ENCODE assay signal across 26 mouse cellular contexts in the genomic region with DNA sequence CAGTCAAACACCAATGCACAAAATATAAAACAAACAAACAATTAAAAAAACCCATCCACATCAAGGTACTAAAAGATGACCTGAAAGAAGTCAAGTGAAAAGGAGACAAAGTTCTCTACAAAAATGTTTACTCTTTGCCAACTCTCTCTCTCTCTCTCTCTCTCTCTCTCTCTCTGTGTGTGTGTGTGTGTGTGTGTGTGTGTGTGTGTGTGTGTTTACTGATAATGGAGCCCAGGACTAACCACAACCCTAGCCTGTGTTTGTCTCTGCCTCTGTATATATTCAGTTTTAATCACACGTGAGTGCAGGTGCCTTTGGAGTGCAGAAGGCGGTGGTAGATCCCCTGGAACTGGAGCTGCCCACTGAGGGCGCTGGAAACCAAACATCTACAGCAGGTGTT. TPM values are rescaled to one million over a fixed set of nuclear protein-coding genes. Genes with fewer than 3 reads are reported as not detected.
DNase-seq lines count a peak whose midpoint lies in the region; ATAC-seq lines count a peak whose summit lies in the region.
"Had no signal": no experiment of that assay in that cellular context is flagged by ENCODE, and none has a peak within 500 bp of the region (broad histone marks: within the 10 kb centered on the region; RNA-seq: fewer than 3 reads in every experiment).

No protein-coding gene starts in this region.

- 49% methylated on average over 3 of the region's 3 CpGs for WGBS in liver, embryonic 11.5 days
- WGBS in embryonic facial prominence, embryonic 10.5 days, result 82% methylated on average over 3 of the region's 3 CpGs
- 23% methylated on average over 3 of the region's 3 CpGs for WGBS in liver, embryonic 15.5 days (ENCODE audit: insufficient replicate concordance)
- WGBS in heart, embryonic 10.5 days, result 77% methylated on average over 3 of the region's 3 CpGs
- 83% methylated on average over 3 of the region's 3 CpGs for WGBS in kidney, embryonic 16.5 days

- no peak overlapping the region for H3K4me2 ChIP-seq in liver, embryonic 11.5 days
- no peak overlapping the region for H3K4me2 ChIP-seq in liver, embryonic 15.5 days
- H3K4me2 ChIP-seq in kidney, embryonic 16.5 days (replicated peaks; ENCODE audit: low read depth, low read length), result no peak overlapping the region
- H3K4me2 ChIP-seq: embryonic facial prominence, embryonic 13.5 days; forebrain, embryonic 13.5 days; hindbrain, embryonic 13.5 days had no signal

- peaks cover 50% of the 10 kb centered on the region for H3K36me3 ChIP-seq in liver, embryonic 11.5 days (ENCODE audit: control insufficient read depth, insufficient read depth, low read length)
- peaks cover 84% of the 10 kb centered on the region for H3K36me3 ChIP-seq in embryonic facial prominence, embryonic 10.5 days (replicated peaks)
- peaks cover 63% of the 10 kb centered on the region for H3K36me3 ChIP-seq in liver, embryonic 15.5 days (replicated peaks)
- peaks cover 81% of the 10 kb centered on the region for H3K36me3 ChIP-seq in heart, embryonic 10.5 days
- H3K36me3 ChIP-seq in kidney, embryonic 16.5 days (ENCODE audit: insufficient read depth, low read length), result peaks cover 73% of the 10 kb centered on the region

- ATAC-seq in liver, embryonic 11.5 days (replicated peaks; ENCODE audit: low FRiP score), result no peak
- no peak for ATAC-seq in liver, embryonic 15.5 days (ENCODE audit: insufficient read depth)
- ATAC-seq in kidney, embryonic 16.5 days (ENCODE audit: low FRiP score, low TSS enrichment), result no peak
- ATAC-seq: forebrain, embryonic 13.5 days; forebrain, embryonic 16.5 days; hindbrain, embryonic 16.5 days had no signal

- H3K9ac ChIP-seq in liver, embryonic 11.5 days (ENCODE audit: low read depth, low read length), result no peak overlapping the region
- H3K9ac ChIP-seq in liver, embryonic 15.5 days, result no peak overlapping the region
- no peak overlapping the region for H3K9ac ChIP-seq in kidney, embryonic 16.5 days (replicated peaks; ENCODE audit: low read length)
- H3K9ac ChIP-seq: embryonic facial prominence, embryonic 13.5 days; forebrain, embryonic 13.5 days; hindbrain, embryonic 13.5 days had no signal

- no peaks in the 10 kb centered on the region for H3K9me3 ChIP-seq in liver, embryonic 11.5 days (ENCODE audit: control insufficient read depth, low read length)
- H3K9me3 ChIP-seq in embryonic facial prominence, embryonic 10.5 days, result no peaks in the 10 kb centered on the region
- H3K9me3 ChIP-seq in liver, embryonic 15.5 days (replicated peaks), result no peaks in the 10 kb centered on the region
- H3K9me3 ChIP-seq in heart, embryonic 10.5 days, result no peaks in the 10 kb centered on the region
- no peaks in the 10 kb centered on the region for H3K9me3 ChIP-seq in kidney, embryonic 16.5 days (ENCODE audit: low read length)
- H3K9me3 ChIP-seq: embryonic facial prominence, embryonic 13.5 days; forebrain, embryonic 13.5 days; G1E; hindbrain, embryonic 13.5 days had no signal

- H3K4me3 ChIP-seq in liver, embryonic 11.5 days (ENCODE audit: low read depth, low read length), result no peak overlapping the region
- 0 out of 2 replicates have a peak overlapping the region, but pooled peaks have one; percentile 1 for H3K4me3 ChIP-seq in embryonic facial prominence, embryonic 10.5 days
- no peak overlapping the region for H3K4me3 ChIP-seq in liver, embryonic 15.5 days (replicated peaks)
- H3K4me3 ChIP-seq in heart, embryonic 10.5 days, result no peak overlapping the region
- H3K4me3 ChIP-seq in kidney, embryonic 16.5 days (ENCODE audit: low read length), result no peak overlapping the region
- H3K4me3 ChIP-seq: embryonic facial prominence, embryonic 13.5 days; erythroblast, embryonic 14.5 days; forebrain, embryonic 13.5 days; hindbrain, embryonic 10.5 days; hindbrain, embryonic 13.5 days had no signal

- H3K27me3 ChIP-seq in liver, embryonic 11.5 days (replicated peaks; ENCODE audit: control insufficient read depth, insufficient read depth, low read length), result no peaks in the 10 kb centered on the region
- H3K27me3 ChIP-seq in embryonic facial prominence, embryonic 10.5 days (replicated peaks; ENCODE audit: low read depth, poor library complexity, severe bottlenecking), result no peaks in the 10 kb centered on the region
- H3K27me3 ChIP-seq in liver, embryonic 15.5 days, result peaks cover 16% of the 10 kb centered on the region; the same call in 1 of the 2 replicates
- H3K27me3 ChIP-seq in heart, embryonic 10.5 days (ENCODE audit: insufficient read depth, poor library complexity, severe bottlenecking), result no peaks in the 10 kb centered on the region
- H3K27me3 ChIP-seq in kidney, embryonic 16.5 days (ENCODE audit: insufficient read depth, low read length), result no peaks in the 10 kb centered on the region
- H3K27me3 ChIP-seq: CH12.LX; embryonic facial prominence, embryonic 13.5 days; forebrain, embryonic 13.5 days had no signal

- peak overlapping the region; percentile 45; the same call in 1 of the 2 replicates for H3K27ac ChIP-seq in liver, embryonic 11.5 days (ENCODE audit: low read depth, low read length)
- H3K27ac ChIP-seq in embryonic facial prominence, embryonic 10.5 days (replicated peaks), result no peak overlapping the region
- 0 out of 2 replicates have a peak overlapping the region, but pooled peaks have one; percentile 3 for H3K27ac ChIP-seq in liver, embryonic 15.5 days (replicated peaks)
- H3K27ac ChIP-seq in heart, embryonic 10.5 days, result no peak overlapping the region
- H3K27ac ChIP-seq in kidney, embryonic 16.5 days (ENCODE audit: low read length), result no peak overlapping the region
- H3K27ac ChIP-seq: embryonic facial prominence, embryonic 13.5 days; forebrain, embryonic 13.5 days; hindbrain, embryonic 10.5 days; hindbrain, embryonic 13.5 days had no signal

- H3K4me1 ChIP-seq in liver, embryonic 11.5 days (replicated peaks; ENCODE audit: control insufficient read depth, insufficient read depth, low read length), result peaks cover 48% of the 10 kb centered on the region
- H3K4me1 ChIP-seq in embryonic facial prominence, embryonic 10.5 days, result peaks cover 45% of the 10 kb centered on the region
- peaks cover 71% of the 10 kb centered on the region for H3K4me1 ChIP-seq in liver, embryonic 15.5 days (replicated peaks)
- peaks cover 50% of the 10 kb centered on the region for H3K4me1 ChIP-seq in heart, embryonic 10.5 days
- H3K4me1 ChIP-seq in kidney, embryonic 16.5 days (ENCODE audit: insufficient read depth, low read length), result peaks cover 38% of the 10 kb centered on the region

- no peak for DNase-seq in liver, embryonic 11.5 days (ENCODE audit: low spot score)
- no peak for DNase-seq in liver
- DNase-seq in embryonic facial prominence, embryonic 10.5 days (ENCODE audit: low spot score), result no peak
- DNase-seq in ovary, postnatal 10 days (ENCODE audit: low spot score), result no peak
- no peak for DNase-seq in heart, embryonic 10.5 days (ENCODE audit: low spot score)
- DNase-seq: adrenal gland, adult 2 months; adrenal gland, postnatal 14 days; B cell, adult 2 months; cerebellum, adult 11 months; cerebellum, adult 2 months; cerebellum, postnatal 25 days; gastrocnemius, postnatal 14 days; heart, adult 18-20 months had no signal

RNA-seq across cellular contexts. Expression of a gene that starts 1.7 kb away (rescaled TPM):
- polyA plus RNA-seq in liver, embryonic 11.5 days (2014; fragmentation: Nextera tagmentation; extraction: Ambion mirVana), result 124 and 132 TPM in 2 replicates
- polyA plus RNA-seq in embryonic facial prominence, embryonic 10.5 days (2016; fragmentation: Nextera tagmentation; extraction: Ambion mirVana), result 482 and 503 TPM in 2 replicates
- polyA plus RNA-seq in liver, embryonic 15.5 days (2015; fragmentation: Nextera tagmentation; extraction: Ambion mirVana), result 18.6 and 22.8 TPM in 2 replicates
- polyA plus RNA-seq in heart, embryonic 10.5 days (2016; fragmentation: Nextera tagmentation; extraction: Ambion mirVana), result 192 and 290 TPM in 2 replicates
- polyA plus RNA-seq in kidney, embryonic 16.5 days (2015; fragmentation: Nextera tagmentation; extraction: Ambion mirVana), result 375 and 376 TPM in 2 replicates

RNA-seq across cellular contexts. Expression of a gene that starts 7.3 kb away (rescaled TPM):
- 118 and 134 TPM in 2 replicates for polyA plus RNA-seq in liver, embryonic 11.5 days (2014; fragmentation: Nextera tagmentation; extraction: Ambion mirVana)
- polyA plus RNA-seq in embryonic facial prominence, embryonic 10.5 days (2016; fragmentation: Nextera tagmentation; extraction: Ambion mirVana), result 190 and 191 TPM in 2 replicates
- 120 and 122 TPM in 2 replicates for polyA plus RNA-seq in liver, embryonic 15.5 days (2015; fragmentation: Nextera tagmentation; extraction: Ambion mirVana)
- polyA plus RNA-seq in heart, embryonic 10.5 days (2016; fragmentation: Nextera tagmentation; extraction: Ambion mirVana), result 374 and 380 TPM in 2 replicates
- 341 and 345 TPM in 2 replicates for polyA plus RNA-seq in kidney, embryonic 16.5 days (2015; fragmentation: Nextera tagmentation; extraction: Ambion mirVana)

RNA-seq across cellular contexts. Expression of a gene that starts 8.1 kb away (rescaled TPM):
- polyA plus RNA-seq in liver, embryonic 11.5 days (2014; fragmentation: Nextera tagmentation; extraction: Ambion mirVana), result 0.34 and 1.8 TPM in 2 replicates
- polyA plus RNA-seq in embryonic facial prominence, embryonic 10.5 days (2016; fragmentation: Nextera tagmentation; extraction: Ambion mirVana), result 0.31 and 0.35 TPM in 2 replicates
- 0.21 and 0.40 TPM in 2 replicates for polyA plus RNA-seq in liver, embryonic 15.5 days (2015; fragmentation: Nextera tagmentation; extraction: Ambion mirVana)
- polyA plus RNA-seq in heart, embryonic 10.5 days (2016; fragmentation: Nextera tagmentation; extraction: Ambion mirVana), result not detected in 2 replicates
- polyA plus RNA-seq in kidney, embryonic 16.5 days (2015; fragmentation: Nextera tagmentation; extraction: Ambion mirVana), result not detected in 2 replicates
- polyA plus RNA-seq: adrenal gland, adult 2 months; erythroblast, embryonic 14.5 days; forebrain, embryonic 13.5 days; forebrain, embryonic 16.5 days; G1E; heart, embryonic 14.5 days; heart, postnatal 0 days; hindbrain, embryonic 13.5 days; hindbrain, embryonic 16.5 days had no signal

RNA-seq across cellular contexts. Expression of a gene that starts 8.9 kb away (rescaled TPM):
- 8.4 and 11.2 TPM in 2 replicates for polyA plus RNA-seq in liver, embryonic 11.5 days (2014; fragmentation: Nextera tagmentation; extraction: Ambion mirVana)
- polyA plus RNA-seq in embryonic facial prominence, embryonic 10.5 days (2016; fragmentation: Nextera tagmentation; extraction: Ambion mirVana), result 0.52 and 0.93 TPM in 2 replicates
- 3.2 and 4.4 TPM in 2 replicates for polyA plus RNA-seq in liver, embryonic 15.5 days (2015; fragmentation: Nextera tagmentation; extraction: Ambion mirVana)
- 0.63 and 1.0 TPM in 2 replicates for polyA plus RNA-seq in heart, embryonic 10.5 days (2016; fragmentation: Nextera tagmentation; extraction: Ambion mirVana)
- 0.49 and 0.52 TPM in 2 replicates for polyA plus RNA-seq in kidney, embryonic 16.5 days (2015; fragmentation: Nextera tagmentation; extraction: Ambion mirVana)
- polyA plus RNA-seq: forebrain, embryonic 16.5 days; G1E had no signal

RNA-seq across cellular contexts. Expression of a gene that starts 10.5 kb away (rescaled TPM):
- polyA plus RNA-seq in liver, embryonic 11.5 days (2014; fragmentation: Nextera tagmentation; extraction: Ambion mirVana), result 3.8 and 4.7 TPM in 2 replicates
- polyA plus RNA-seq in embryonic facial prominence, embryonic 10.5 days (2016; fragmentation: Nextera tagmentation; extraction: Ambion mirVana), result 3.9 and 4.4 TPM in 2 replicates
- 3.4 and 4.3 TPM in 2 replicates for polyA plus RNA-seq in liver, embryonic 15.5 days (2015; fragmentation: Nextera tagmentation; extraction: Ambion mirVana)
- 3.9 and 5.4 TPM in 2 replicates for polyA plus RNA-seq in heart, embryonic 10.5 days (2016; fragmentation: Nextera tagmentation; extraction: Ambion mirVana)
- 4.5 and 6.9 TPM in 2 replicates for polyA plus RNA-seq in kidney, embryonic 16.5 days (2015; fragmentation: Nextera tagmentation; extraction: Ambion mirVana)

Comparison
In these comparisons a context has a peak if more than half of its experiments do, and no peak if none do; other contexts are left out.
1. H3K27ac ChIP-seq: peak in liver, embryonic 11.5 days (single experiment) and liver, embryonic 15.5 days (single experiment); none in embryonic facial prominence, embryonic 10.5 days (single experiment), heart, embryonic 10.5 days (single experiment) and kidney, embryonic 16.5 days (single experiment).